17 mouse cellular contexts compared by ENCODE assay signal in the genomic region with DNA sequence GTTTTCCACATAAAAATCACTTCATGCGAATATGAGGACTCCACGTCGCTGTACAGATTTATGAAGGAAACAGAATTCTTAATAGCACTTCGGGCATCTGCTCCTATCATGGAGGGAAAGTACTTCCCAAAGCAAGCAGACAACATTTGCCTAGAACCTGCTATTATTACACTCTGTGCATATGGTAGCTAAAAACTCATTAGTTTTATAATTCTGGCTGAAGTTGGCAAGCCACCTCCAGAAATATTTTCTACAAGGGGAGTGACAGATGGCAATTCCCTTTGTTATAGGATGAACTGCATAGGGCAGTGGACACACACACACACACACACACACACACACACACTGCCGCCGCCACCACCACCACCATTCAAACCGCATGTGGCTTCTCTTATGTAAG.
DNase-seq lines count a peak whose midpoint lies in the region; ATAC-seq lines count a peak whose summit lies in the region.
"Had no signal": no experiment of that assay in that cellular context is flagged by ENCODE, and none has a peak within 500 bp of the region (broad histone marks: within the 10 kb centered on the region; RNA-seq: fewer than 3 reads in every experiment).

No protein-coding gene starts in this region.

- no peaks in the 10 kb centered on the region for H3K4me1 ChIP-seq in forebrain, embryonic 16.5 days (replicated peaks; ENCODE audit: control insufficient read depth, insufficient read depth, low read length)
- H3K4me1 ChIP-seq: embryonic facial prominence, embryonic 15.5 days; neural tube, embryonic 13.5 days had no signal

- 54% methylated on average over 7 of the region's 7 CpGs for WGBS in forebrain, embryonic 16.5 days

- intact Hi-C loops in left cerebral cortex, postnatal 25 days (cut with DNase I): loop anchor here (5.0 kb wide), 2 partner anchors 35 to 60 kb away; partner anchors contain the start of gene Tlk1

- H3K9me3 ChIP-seq in forebrain, embryonic 16.5 days (ENCODE audit: control insufficient read depth, low read length): no peaks in the 10 kb centered on the region
- H3K9me3 ChIP-seq: embryonic facial prominence, embryonic 15.5 days; neural tube, embryonic 13.5 days had no signal

- H3K27ac ChIP-seq in forebrain, embryonic 16.5 days (ENCODE audit: low read length): peak overlapping the region; percentile 33
- H3K27ac ChIP-seq: embryonic facial prominence, embryonic 15.5 days; hindbrain, postnatal 0 days; neural tube, embryonic 13.5 days had no signal

- peak; percentile 57 to 83 for DNase-seq in left cerebral cortex, postnatal 25 days (ENCODE audit: low spot score in 2 of 2)
- DNase-seq in left cerebral cortex, adult 18-20 months (ENCODE audit: low spot score in 2 of 2): no peak
- DNase-seq in cerebellum, adult 9-10 months: peak; percentile 64
- peak; percentile 38 for DNase-seq in right cerebral cortex, postnatal 25 days
- DNase-seq in gastrocnemius, postnatal 10 days: no peak
- no peak for DNase-seq in urinary bladder, postnatal 25 days (ENCODE audit: low spot score)
- DNase-seq: heart, adult 18-20 months; kidney, adult 8-10 months; liver; lung, adult 2 months; thymus, adult 2 months had no signal

- H3K27me3 ChIP-seq in forebrain, embryonic 16.5 days (replicated peaks; ENCODE audit: control insufficient read depth, insufficient read depth, low read length): no peaks in the 10 kb centered on the region
- H3K27me3 ChIP-seq: CH12.LX; embryonic facial prominence, embryonic 15.5 days; neural tube, embryonic 13.5 days had no signal

- H3K4me2 ChIP-seq in forebrain, embryonic 16.5 days (ENCODE audit: low read length): no peak overlapping the region
- H3K4me2 ChIP-seq: embryonic facial prominence, embryonic 15.5 days; neural tube, embryonic 13.5 days had no signal

- ATAC-seq in forebrain, embryonic 16.5 days: peak; percentile 75
- ATAC-seq: hindbrain, postnatal 0 days; midbrain, embryonic 16.5 days had no signal

- no peak overlapping the region for H3K9ac ChIP-seq in forebrain, embryonic 16.5 days (replicated peaks; ENCODE audit: low read depth, low read length)
- H3K9ac ChIP-seq: embryonic facial prominence, embryonic 15.5 days; neural tube, embryonic 13.5 days had no signal

- no peak overlapping the region for H3K4me3 ChIP-seq in forebrain, embryonic 16.5 days (replicated peaks; ENCODE audit: low read length)
- H3K4me3 ChIP-seq: embryonic facial prominence, embryonic 15.5 days; neural tube, embryonic 13.5 days had no signal

- no peaks in the 10 kb centered on the region for H3K36me3 ChIP-seq in forebrain, embryonic 16.5 days (ENCODE audit: control insufficient read depth, insufficient read depth)
- H3K36me3 ChIP-seq: embryonic facial prominence, embryonic 15.5 days; neural tube, embryonic 13.5 days had no signal

Comparison
In these comparisons a context has a peak if more than half of its experiments do, and no peak if none do; other contexts are left out.
1. DNase-seq: peak in left cerebral cortex, postnatal 25 days (2 of 2), cerebellum, adult 9-10 months (single experiment) and right cerebral cortex, postnatal 25 days (single experiment); none in left cerebral cortex, adult 18-20 months (0 of 2), gastrocnemius, postnatal 10 days (single experiment) and urinary bladder, postnatal 25 days (single experiment).